Mouse (Mus musculus): ENCODE results near the gene Sf3b2. TPM values are rescaled to one million over a fixed set of nuclear protein-coding genes. Genes with fewer than 3 reads are reported as not detected.
"Not testable (repeated sequence)": the region's sequence is repeated elsewhere in the genome, so short reads cannot be mapped to it uniquely, and the experiment has no call there.

The Sf3b2 gene
- total RNA-seq, 1 experiment from 2014 or later: 167 TPM

DNA sequence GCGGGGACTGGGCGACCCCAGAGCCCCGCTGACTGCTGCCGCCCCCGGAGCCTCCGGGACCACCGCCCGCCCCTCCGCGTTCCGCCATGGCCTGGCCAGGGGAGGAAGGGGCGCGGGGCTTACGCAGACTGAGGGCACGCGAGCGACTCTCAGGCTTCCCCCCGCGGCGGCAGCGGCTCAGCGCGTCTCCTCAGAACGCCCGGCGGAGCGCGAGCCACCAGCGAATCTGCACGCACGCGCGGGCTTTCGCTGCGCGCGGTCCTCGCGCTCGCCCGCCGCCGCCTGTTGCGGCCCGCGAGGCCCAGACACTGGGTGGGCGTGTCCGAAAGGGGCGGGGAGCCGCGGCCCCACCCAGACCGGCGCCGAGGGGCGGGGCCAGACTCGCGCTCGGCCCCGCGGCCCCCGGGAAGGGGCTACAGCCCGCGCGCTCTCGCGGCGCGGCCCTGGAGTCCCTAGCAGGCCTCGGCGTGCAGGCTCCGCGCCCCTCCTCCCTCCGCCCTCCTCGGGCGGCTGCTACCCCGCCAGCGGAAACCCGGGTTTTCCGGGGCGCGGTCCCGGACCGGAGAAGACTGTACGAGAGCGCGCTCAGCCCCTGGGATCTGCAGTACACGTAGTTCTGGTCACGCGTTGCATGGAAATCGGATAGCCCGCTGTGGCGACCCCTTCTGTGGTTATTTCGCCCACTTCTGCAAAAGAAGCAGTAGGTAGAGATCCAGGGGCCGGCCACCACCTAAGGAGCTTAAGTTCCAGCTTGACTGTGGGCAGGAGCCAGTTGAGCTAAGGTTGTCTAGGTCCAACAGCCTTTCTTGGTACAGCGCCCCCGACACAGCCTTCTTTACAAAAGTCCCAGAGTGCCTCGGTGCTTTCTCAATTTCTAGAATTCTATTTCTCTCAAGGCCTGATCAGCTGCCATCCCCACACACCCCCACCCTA lies 22.2 kb downstream of the Sf3b2 start, which contains the start of gene Pacs1:
Gene Pacs1 (minus strand): TSS at position 319 of the 933 bp plus-strand sequence.
- DNase-seq: peak; percentile 94

- peak; percentile 63 for DNase-seq
These were observed 22.9 kb downstream of the Sf3b2 start for GRCm38 (mm10) chr19:5272326-5272795.

DNA sequence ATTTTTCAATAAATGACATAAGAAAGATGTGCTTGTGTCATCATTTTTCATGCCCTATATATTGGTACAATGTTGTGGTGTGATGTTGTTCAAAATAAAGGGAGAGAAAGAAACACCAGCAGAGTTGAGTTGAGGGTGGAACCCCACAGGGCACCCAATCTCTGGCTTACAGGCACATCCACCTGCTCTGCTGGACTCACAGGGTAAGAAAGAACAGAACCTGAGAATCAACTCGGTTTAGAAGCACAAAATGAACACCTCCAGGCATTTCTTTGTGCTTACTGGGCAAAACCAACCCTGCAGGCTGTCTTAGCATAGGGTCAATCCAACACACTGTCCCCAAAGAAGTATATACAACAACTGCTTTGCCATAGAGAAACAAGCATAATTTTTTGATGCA lies 23.8 kb downstream of the Sf3b2 start:
- no peak for DNase-seq

- no peak for DNase-seq
These were observed 25.9 kb downstream of the Sf3b2 start for GRCm38 (mm10) chr19:5269392-5269791.

GRCm38 (mm10) chr19:5268875-5269274 lies 26.4 kb downstream of the Sf3b2 start:
- DNase-seq: no peak

- no peak for DNase-seq
These were observed 27.2 kb downstream of the Sf3b2 start for GRCm38 (mm10) chr19:5268017-5268416.

DNA sequence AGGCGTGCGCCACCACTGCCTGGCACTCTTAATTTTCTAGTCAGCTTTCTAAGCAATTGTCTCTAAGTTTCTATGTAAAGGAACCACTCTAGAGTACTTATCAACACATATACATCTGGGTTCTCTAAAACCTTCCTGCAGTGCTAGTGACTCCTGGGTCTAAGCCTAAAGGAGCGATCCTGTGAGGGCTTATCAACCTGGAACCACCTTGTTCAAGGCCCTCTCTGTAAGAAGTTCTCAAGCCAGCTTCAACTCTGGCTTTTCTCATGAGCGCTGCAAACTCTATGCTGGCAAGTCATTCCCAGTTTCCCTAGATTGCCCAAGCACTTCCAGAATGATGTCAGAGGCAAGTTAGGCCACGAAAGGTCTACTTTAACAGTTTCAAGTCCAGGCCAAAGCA lies 28.2 kb downstream of the Sf3b2 start:
- peak; percentile 30 for DNase-seq

GRCm38 (mm10) chr19:5257140-5257539 lies 38.1 kb downstream of the Sf3b2 start:
- no peak for DNase-seq

- not testable (repeated sequence) for DNase-seq
These were observed 58.3 kb downstream of the Sf3b2 start for GRCm38 (mm10) chr19:5236981-5237380.

GRCm38 (mm10) chr19:5232696-5233095 lies 62.6 kb downstream of the Sf3b2 start:
- no peak for DNase-seq

DNA sequence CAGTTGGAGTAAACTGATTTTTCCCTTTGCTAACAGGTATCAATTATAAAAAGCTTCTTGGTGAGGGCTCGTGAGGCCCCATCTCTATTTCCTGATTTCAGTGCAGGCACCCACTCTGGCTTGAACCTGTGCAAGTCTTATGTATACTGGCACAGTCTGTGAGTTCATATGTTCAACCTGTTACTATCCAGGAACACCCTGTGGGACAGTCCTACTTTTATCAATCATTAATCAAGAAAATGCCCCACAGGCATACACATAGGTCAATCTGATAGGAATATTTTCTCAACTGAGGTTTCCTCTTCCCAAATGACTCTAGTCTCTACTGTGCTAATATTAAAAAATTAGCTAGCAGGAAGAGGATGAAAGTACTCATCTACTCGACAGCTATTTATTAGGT lies 65.1 kb downstream of the Sf3b2 start:
- no peak for DNase-seq

- no peak for DNase-seq
These were observed 70.6 kb downstream of the Sf3b2 start for GRCm38 (mm10) chr19:5224624-5225023.

GRCm38 (mm10) chr19:5224077-5224476 lies 71.2 kb downstream of the Sf3b2 start:
- no peak for DNase-seq

Other genes with a start within 250 kb of the Sf3b2 start
- gene Rin1, start 245.0 kb downstream of the Sf3b2 start, total RNA-seq (2021): 3.0 and 3.9 TPM in 2 replicates
- gene Cd248, start 227.4 kb downstream of the Sf3b2 start, total RNA-seq (2021): 17.3 and 21.0 TPM in 2 replicates
- gene Tmem151a, start 209.9 kb downstream of the Sf3b2 start, total RNA-seq (2021): 2.0 and 2.5 TPM in 2 replicates
- 80.4 and 84.7 TPM in 2 replicates for gene Yif1a, start 206.9 kb downstream of the Sf3b2 start, total RNA-seq (2021)
- gene Cnih2, start 196.9 kb downstream of the Sf3b2 start, total RNA-seq (2021): 3.1 and 3.9 TPM in 2 replicates
- gene Rab1b, start 188.4 kb downstream of the Sf3b2 start, total RNA-seq (2021): 166 and 167 TPM in 2 replicates
- gene Klc2, start 176.9 kb downstream of the Sf3b2 start, total RNA-seq (2021): 34.9 and 37.7 TPM in 2 replicates
- 20.4 and 25.5 TPM in 2 replicates for gene Pacs1, start 22.3 kb downstream of the Sf3b2 start, total RNA-seq (2021)
- 0.22 and 0.49 TPM in 2 replicates for gene Gal3st3, start 2.9 kb upstream of the Sf3b2 start, total RNA-seq (2021)
- not detected in 2 replicates for gene Catsper1, start 40.3 kb upstream of the Sf3b2 start, total RNA-seq (2021)
- 1.3 and 2.8 TPM in 2 replicates for gene Cst6, start 54.1 kb upstream of the Sf3b2 start, total RNA-seq (2021)
- 29.0 and 29.9 TPM in 2 replicates for gene Eif1ad, start 71.3 kb upstream of the Sf3b2 start, total RNA-seq (2021)
- gene Banf1, start 71.7 kb upstream of the Sf3b2 start, total RNA-seq (2021): 144 and 153 TPM in 2 replicates
- 73.0 and 75.7 TPM in 2 replicates for gene Sart1, start 93.2 kb upstream of the Sf3b2 start, total RNA-seq (2021)
- gene Tsga10ip, start 107.1 kb upstream of the Sf3b2 start, total RNA-seq (2021): not detected in 2 replicates
- 210 and 236 TPM in 2 replicates for gene Drap1, start 129.5 kb upstream of the Sf3b2 start, total RNA-seq (2021)
- gene AI837181, start 129.7 kb upstream of the Sf3b2 start, total RNA-seq (2021): 36.8 and 45.1 TPM in 2 replicates
- gene Fosl1, start 152.1 kb upstream of the Sf3b2 start, total RNA-seq (2021): 0.98 and 1.1 TPM in 2 replicates
- gene Ccdc85b, start 162.4 kb upstream of the Sf3b2 start, total RNA-seq (2021): 8.8 and 11.2 TPM in 2 replicates
- 70.8 and 92.6 TPM in 2 replicates for gene Fibp, start 165.2 kb upstream of the Sf3b2 start, total RNA-seq (2021)
- gene Ctsw, start 173.1 kb upstream of the Sf3b2 start, total RNA-seq (2021): 0.85 and 4.2 TPM in 2 replicates
- 42.5 and 45.9 TPM in 2 replicates for gene Efemp2, start 178.5 kb upstream of the Sf3b2 start, total RNA-seq (2021)
- 22.3 and 28.6 TPM in 2 replicates for gene Mus81, start 192.9 kb upstream of the Sf3b2 start, total RNA-seq (2021)
- gene Cfl1, start 195.0 kb upstream of the Sf3b2 start, total RNA-seq (2021): 640 and 706 TPM in 2 replicates
- gene 1700020D05Rik, start 208.3 kb upstream of the Sf3b2 start, total RNA-seq (2021): 1.0 and 2.2 TPM in 2 replicates
- gene Snx32, start 215.1 kb upstream of the Sf3b2 start, total RNA-seq (2021): 10.4 and 11.8 TPM in 2 replicates